Mouse (Mus musculus) kidney, embryonic 14.5 days (tissue): ENCODE data around the gene Oxct2b. TPM values are rescaled to one million over a fixed set of nuclear protein-coding genes. Genes with fewer than 3 reads are reported as not detected.
A peak's percentile ranks its signal among the peaks of the same experiment; 100 is the strongest.

Experiments used
- ATAC-seq: fragments of 200-750 bp; cut with Nextera tagmentation; 2 replicates; pipeline ENCODE4 v1.8.0; 2017; ENCODE audit warnings: moderate number of reproducible peaks, mild to moderate bottlenecking, moderate TSS enrichment, moderate library complexity; ENCODE audit not compliant: low FRiP score, low TSS enrichment
- H3K27ac ChIP-seq: fragments of 300-500 bp; sonication (generic); 2 replicates; pipeline ENCODE4 v1.5.1; 2014; ENCODE audit warnings: low read depth, mild to moderate bottlenecking, low read length, moderate library complexity, mixed read lengths
- H3K27me3 ChIP-seq: fragments of 300-500 bp; sonication (generic); 2 replicates; pipeline ENCODE4 v1.6.1; 2014; ENCODE audit warnings: mild to moderate bottlenecking, low read length; ENCODE audit not compliant: control insufficient read depth, insufficient read depth
- H3K36me3 ChIP-seq: fragments of 300-500 bp; sonication (generic); 2 replicates; pipeline ENCODE4 v1.6.1; 2014; ENCODE audit warnings: low read length, mixed read lengths; ENCODE audit not compliant: control insufficient read depth, insufficient read depth
- H3K4me1 ChIP-seq: fragments of 300-500 bp; sonication (generic); 2 replicates; pipeline ENCODE4 v1.6.1; 2014; ENCODE audit warnings: low read length, mixed read lengths; ENCODE audit not compliant: control insufficient read depth, insufficient read depth
- H3K4me2 ChIP-seq: fragments of 300-500 bp; sonication (generic); replicated peaks from 2 replicates; pipeline ENCODE4 v1.6.1; 2014; ENCODE audit warnings: low read depth, mild to moderate bottlenecking, low read length
- H3K4me3 ChIP-seq: fragments of 300-500 bp; sonication (generic); 2 replicates; pipeline ENCODE4 v1.5.1; 2014; ENCODE audit warnings: mild to moderate bottlenecking, low read length
- H3K9ac ChIP-seq: fragments of 300-500 bp; sonication (generic); 2 replicates; pipeline ENCODE4 v1.6.1; 2014; ENCODE audit warnings: low read depth, mild to moderate bottlenecking, low read length, moderate library complexity
- H3K9me3 ChIP-seq: fragments of 300-500 bp; sonication (generic); 2 replicates; pipeline ENCODE4 v1.6.1; 2016; ENCODE audit warnings: low read length; ENCODE audit not compliant: control insufficient read depth
- WGBS: fragments of 180-500 bp; shearing (Covaris S2); extraction: QIAGEN DNeasy Blood & Tissue Kit; methylation state at CpG from one replicate; pipeline ENCODE4 v1.1.7; 2014; 5-methylcytosine and 5-hydroxymethylcytosine counted together
- polyA plus RNA-seq: library from polyadenylated mRNA; unstranded; fragments of >200 nt; fragmentation: Nextera tagmentation; extraction: Ambion mirVana; gene quantifications from 2 replicates; pipeline ENCODE4 v1.2.1, GENCODE M21; 2014

Gene Oxct2b
- 0.45 TPM in 1 of 2 replicates, not detected in the other for polyA plus RNA-seq

GRCm38 (mm10) chr4:123116011-123116410 lies at the start of gene Oxct2b:
Oxct2b (plus strand) TSS chr4:123116266.
- no peaks in the 10 kb centered on the region for H3K4me1 ChIP-seq
- H3K36me3 ChIP-seq, result no peaks in the 10 kb centered on the region
- peaks cover 8% of the 10 kb centered on the region; the same call in 1 of the 2 replicates for H3K27me3 ChIP-seq
- peak within 1 kb of the TSS; percentile 52 for H3K4me2 ChIP-seq
- peak within 1 kb of the TSS; percentile 37; the same call in 1 of the 2 replicates for H3K9ac ChIP-seq
- WGBS, result 9% methylated on average over 22 of the region's 22 CpGs
- H3K27ac ChIP-seq, result no peak within 1 kb of the TSS
- no peaks in the 10 kb centered on the region for H3K9me3 ChIP-seq
- peak within 1 kb of the TSS; percentile 31 for H3K4me3 ChIP-seq
- ATAC-seq, result peak; percentile 25; the same call in 1 of the 2 replicates

GRCm38 (mm10) chr4:123068646-123069045 lies 47.4 kb upstream of the Oxct2b start:
- Histone ChIP-seq H3K27ac (no peak overlapping the region), H3K9ac (no peak overlapping the region), H3K27me3 (no peaks in the 10 kb centered on the region), H3K4me1 (no peaks in the 10 kb centered on the region), H3K4me3 (no peak overlapping the region), H3K4me2 (no peak overlapping the region), H3K36me3 (no peaks in the 10 kb centered on the region), H3K9me3 (no peaks in the 10 kb centered on the region)
- WGBS, result 84% methylated on average over 6 of the region's 6 CpGs
- no peak for ATAC-seq

- H3K4me1 ChIP-seq, result no peaks in the 10 kb centered on the region
- H3K9me3 ChIP-seq, result no peaks in the 10 kb centered on the region
- H3K4me3 ChIP-seq, result no peak overlapping the region
- peak; percentile 60; the same call in 1 of the 2 replicates for ATAC-seq
- no peaks in the 10 kb centered on the region for H3K27me3 ChIP-seq
- no peak overlapping the region for H3K27ac ChIP-seq
- peak overlapping the region; percentile 9; the same call in 1 of the 2 replicates for H3K4me2 ChIP-seq
- no peaks in the 10 kb centered on the region for H3K36me3 ChIP-seq
- 9% methylated on average over 13 of the region's 13 CpGs for WGBS
- no peak overlapping the region for H3K9ac ChIP-seq
Measured at GRCm38 (mm10) chr4:123071266-123071966, 44.6 kb upstream of the Oxct2b start.

GRCm38 (mm10) chr4:123076928-123077327 lies 39.1 kb upstream of the Oxct2b start:
- Histone ChIP-seq H3K27ac (peak overlapping the region; percentile 73; the same call in 1 of the 2 replicates), H3K9me3 (no peaks in the 10 kb centered on the region), H3K36me3 (no peaks in the 10 kb centered on the region), H3K27me3 (no peaks in the 10 kb centered on the region), H3K4me1 (peaks cover 6% of the 10 kb centered on the region; the same call in 1 of the 2 replicates), H3K4me3 (no peak overlapping the region), H3K4me2 (no peak overlapping the region), H3K9ac (0 out of 2 replicates have a peak overlapping the region, but pooled peaks have one; percentile 18)
- ATAC-seq, result peak; percentile 86
- 26% methylated on average over 8 of the region's 8 CpGs for WGBS

GRCm38 (mm10) chr4:123078231-123078630 lies 37.8 kb upstream of the Oxct2b start:
- H3K27me3 ChIP-seq, result no peaks in the 10 kb centered on the region
- H3K9ac ChIP-seq, result no peak overlapping the region
- no peak overlapping the region for H3K27ac ChIP-seq
- peaks cover 6% of the 10 kb centered on the region; the same call in 1 of the 2 replicates for H3K4me1 ChIP-seq
- H3K4me3 ChIP-seq, result no peak overlapping the region
- H3K4me2 ChIP-seq, result no peak overlapping the region
- no peaks in the 10 kb centered on the region for H3K9me3 ChIP-seq
- H3K36me3 ChIP-seq, result no peaks in the 10 kb centered on the region
- WGBS, result 78% methylated on average over 4 of the region's 4 CpGs
- ATAC-seq, result no peak

GRCm38 (mm10) chr4:123080791-123081190 lies 35.3 kb upstream of the Oxct2b start:
- H3K27me3 ChIP-seq, result no peaks in the 10 kb centered on the region
- peaks cover 6% of the 10 kb centered on the region; the same call in 1 of the 2 replicates for H3K4me1 ChIP-seq
- no peak overlapping the region for H3K9ac ChIP-seq
- H3K4me2 ChIP-seq, result no peak overlapping the region
- H3K9me3 ChIP-seq, result no peaks in the 10 kb centered on the region
- H3K27ac ChIP-seq, result no peak overlapping the region
- H3K4me3 ChIP-seq, result no peak overlapping the region
- no peak for ATAC-seq
- H3K36me3 ChIP-seq, result no peaks in the 10 kb centered on the region
- WGBS, result 51% methylated on average over 13 of the region's 13 CpGs

- Histone ChIP-seq H3K4me2 (no peak overlapping the region), H3K4me3 (no peak overlapping the region), H3K27me3 (no peaks in the 10 kb centered on the region), H3K27ac (no peak overlapping the region), H3K9ac (no peak overlapping the region), H3K4me1 (no peaks in the 10 kb centered on the region), H3K36me3 (no peaks in the 10 kb centered on the region), H3K9me3 (no peaks in the 10 kb centered on the region)
- ATAC-seq, result peak; percentile 40
- 79% methylated on average over 20 of the region's 20 CpGs for WGBS
Measured at GRCm38 (mm10) chr4:123082283-123083163, 33.5 kb upstream of the Oxct2b start.

- H3K9ac ChIP-seq, result no peak overlapping the region
- no peak for ATAC-seq
- WGBS, result 68% methylated on average over 13 of the region's 13 CpGs
- H3K9me3 ChIP-seq, result no peaks in the 10 kb centered on the region
- H3K27ac ChIP-seq, result no peak overlapping the region
- H3K27me3 ChIP-seq, result no peaks in the 10 kb centered on the region
- no peaks in the 10 kb centered on the region for H3K4me1 ChIP-seq
- no peaks in the 10 kb centered on the region for H3K36me3 ChIP-seq
- H3K4me2 ChIP-seq, result no peak overlapping the region
- H3K4me3 ChIP-seq, result no peak overlapping the region
Measured at GRCm38 (mm10) chr4:123083323-123083902, 32.7 kb upstream of the Oxct2b start.
